Mouse (Mus musculus): Measurements from ENCODE around the gene Cyp26a1.

- no peak for TF ChIP-seq CTCF (IDR thresholded peaks at IDR 0.05; ENCODE audit: low read depth, low read length)
- TF ChIP-seq GATA1 (IDR thresholded peaks at IDR 0.05; ENCODE audit: borderline replicate concordance, low read length), result no peak
Observed at GRCm38 (mm10) chr19:37665256-37665655, 32.3 kb upstream of the Cyp26a1 start.

Data from G1E (cell line).